Mouse (Mus musculus): ENCODE measurements around the gene BC030870. TPM values are rescaled to one million over a fixed set of nuclear protein-coding genes. Genes with fewer than 3 reads are reported as not detected.
A peak's percentile ranks its signal among the peaks of the same experiment; 100 is the strongest.

Gene BC030870
- polyA plus RNA-seq, 1 experiment from 2014 or later: not detected

DNA sequence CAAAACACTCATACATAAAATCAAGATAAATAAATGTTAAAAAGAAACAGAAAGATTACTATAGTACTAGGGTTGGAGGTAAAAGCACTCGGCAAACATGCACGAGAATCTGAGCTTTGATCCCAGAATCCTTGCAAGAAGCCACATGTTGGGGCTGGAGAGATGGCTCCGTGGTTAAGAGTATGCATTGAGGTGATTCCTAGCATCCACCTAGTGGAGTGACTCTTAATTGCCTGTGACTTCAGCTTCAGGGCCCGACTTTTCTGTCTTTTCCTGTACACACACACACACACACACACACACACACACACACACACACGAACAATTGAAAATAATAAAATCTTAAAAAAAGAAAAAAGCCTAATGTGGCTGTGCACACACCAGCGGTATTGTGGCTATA, 20.4 kb downstream of the BC030870 start:
- Histone ChIP-seq H3K36me3 (no peaks in the 10 kb centered on the region), H3K27me3 (replicated peaks) (no peaks in the 10 kb centered on the region), H3K4me1 (no peaks in the 10 kb centered on the region), H3K9me3 (replicated peaks) (no peaks in the 10 kb centered on the region), H3K4me3 (replicated peaks) (no peak overlapping the region), H3K4me2 (no peak overlapping the region), H3K27ac (replicated peaks) (no peak overlapping the region), H3K9ac (replicated peaks) (no peak overlapping the region)
- WGBS: 82% methylated on average over 6 of the region's 6 CpGs
- ATAC-seq (ENCODE audit: low FRiP score): no peak

- no peak overlapping the region for H3K4me2 ChIP-seq
- no peaks in the 10 kb centered on the region for H3K4me1 ChIP-seq
- H3K27me3 ChIP-seq (replicated peaks): no peaks in the 10 kb centered on the region
- no peak for ATAC-seq (ENCODE audit: low FRiP score)
- H3K4me3 ChIP-seq (replicated peaks): no peak overlapping the region
- H3K36me3 ChIP-seq: no peaks in the 10 kb centered on the region
- no peak overlapping the region for H3K27ac ChIP-seq (replicated peaks)
- H3K9me3 ChIP-seq (replicated peaks): no peaks in the 10 kb centered on the region
- H3K9ac ChIP-seq (replicated peaks): no peak overlapping the region
- WGBS: 94% methylated on average over 25 of the region's 25 CpGs
Observed at GRCm38 (mm10) chr8:65107936-65108718, 21.2 kb downstream of the BC030870 start.

GRCm38 (mm10) chr8:65104041-65104440, 25.3 kb downstream of the BC030870 start:
- H3K9me3 ChIP-seq (replicated peaks): no peaks in the 10 kb centered on the region
- no peak overlapping the region for H3K4me2 ChIP-seq
- H3K27ac ChIP-seq (replicated peaks): no peak overlapping the region
- no peak for ATAC-seq (ENCODE audit: low FRiP score)
- H3K4me1 ChIP-seq: no peaks in the 10 kb centered on the region
- no peak overlapping the region for H3K9ac ChIP-seq (replicated peaks)
- no peaks in the 10 kb centered on the region for H3K27me3 ChIP-seq (replicated peaks)
- no peaks in the 10 kb centered on the region for H3K36me3 ChIP-seq
- 63% methylated on average over 4 of the region's 4 CpGs for WGBS
- H3K4me3 ChIP-seq (replicated peaks): no peak overlapping the region

DNA sequence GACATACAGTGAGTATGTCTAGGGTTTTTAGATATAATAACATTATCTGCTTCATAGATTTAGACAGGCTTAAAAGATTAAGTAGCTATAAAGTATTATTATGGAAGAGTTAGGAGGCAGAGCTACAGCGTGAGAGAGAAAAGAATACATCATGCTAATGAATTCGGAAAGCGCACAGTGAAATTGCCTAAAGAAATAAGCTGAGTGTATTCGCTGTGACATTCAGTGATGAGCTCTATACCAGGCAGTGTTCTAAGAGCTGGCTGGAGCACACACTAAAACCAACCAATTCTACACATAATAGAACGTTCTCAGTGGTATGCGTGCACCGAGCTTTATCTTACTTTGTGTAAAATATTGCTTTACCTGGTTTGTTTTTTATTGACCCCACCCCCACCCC, 25.7 kb downstream of the BC030870 start:
- Histone ChIP-seq H3K4me1 (no peaks in the 10 kb centered on the region), H3K9ac (replicated peaks) (no peak overlapping the region), H3K27ac (replicated peaks) (no peak overlapping the region), H3K36me3 (no peaks in the 10 kb centered on the region), H3K9me3 (replicated peaks) (no peaks in the 10 kb centered on the region), H3K4me2 (no peak overlapping the region), H3K27me3 (replicated peaks) (no peaks in the 10 kb centered on the region), H3K4me3 (replicated peaks) (no peak overlapping the region)
- WGBS: 64% methylated on average over 7 of the region's 7 CpGs
- ATAC-seq (ENCODE audit: low FRiP score): peak; percentile 50; the same call in 1 of the 2 replicates

GRCm38 (mm10) chr8:65099735-65100134, 29.6 kb downstream of the BC030870 start:
- H3K27ac ChIP-seq (replicated peaks): no peak overlapping the region
- no peaks in the 10 kb centered on the region for H3K27me3 ChIP-seq (replicated peaks)
- H3K9ac ChIP-seq (replicated peaks): no peak overlapping the region
- no peaks in the 10 kb centered on the region for H3K9me3 ChIP-seq (replicated peaks)
- WGBS: 67% methylated on average over 3 of the region's 3 CpGs
- H3K4me1 ChIP-seq: no peaks in the 10 kb centered on the region
- H3K4me3 ChIP-seq (replicated peaks): no peak overlapping the region
- H3K4me2 ChIP-seq: no peak overlapping the region
- ATAC-seq (ENCODE audit: low FRiP score): no peak
- H3K36me3 ChIP-seq: no peaks in the 10 kb centered on the region

- 68% methylated on average over 7 of the region's 7 CpGs for WGBS
Observed at GRCm38 (mm10) chr8:65097760-65098415, 31.5 kb downstream of the BC030870 start.

GRCm38 (mm10) chr8:65089781-65090180, 39.6 kb downstream of the BC030870 start:
- Histone ChIP-seq H3K9ac (replicated peaks) (no peak overlapping the region), H3K36me3 (no peaks in the 10 kb centered on the region), H3K4me1 (0 out of 2 replicates have a peak, but pooled peaks cover 3% of the 10 kb centered on the region), H3K9me3 (replicated peaks) (no peaks in the 10 kb centered on the region), H3K27me3 (replicated peaks) (no peaks in the 10 kb centered on the region), H3K4me3 (replicated peaks) (no peak overlapping the region), H3K4me2 (no peak overlapping the region), H3K27ac (replicated peaks) (no peak overlapping the region)
- 19% methylated on average over 7 of the region's 7 CpGs for WGBS
- no peak for ATAC-seq (ENCODE audit: low FRiP score)

More at GRCm38 (mm10) chr8:65097760-65098415, 31.5 kb downstream of the BC030870 start:
- no peaks in the 10 kb centered on the region for H3K27me3 ChIP-seq (replicated peaks)
- no peaks in the 10 kb centered on the region for H3K4me1 ChIP-seq
- H3K9ac ChIP-seq (replicated peaks): no peak overlapping the region
- H3K27ac ChIP-seq (replicated peaks): no peak overlapping the region
- no peaks in the 10 kb centered on the region for H3K9me3 ChIP-seq (replicated peaks)
- H3K4me3 ChIP-seq (replicated peaks): no peak overlapping the region
- no peak overlapping the region for H3K4me2 ChIP-seq
- no peaks in the 10 kb centered on the region for H3K36me3 ChIP-seq
- no peak for ATAC-seq (ENCODE audit: low FRiP score)

DNA sequence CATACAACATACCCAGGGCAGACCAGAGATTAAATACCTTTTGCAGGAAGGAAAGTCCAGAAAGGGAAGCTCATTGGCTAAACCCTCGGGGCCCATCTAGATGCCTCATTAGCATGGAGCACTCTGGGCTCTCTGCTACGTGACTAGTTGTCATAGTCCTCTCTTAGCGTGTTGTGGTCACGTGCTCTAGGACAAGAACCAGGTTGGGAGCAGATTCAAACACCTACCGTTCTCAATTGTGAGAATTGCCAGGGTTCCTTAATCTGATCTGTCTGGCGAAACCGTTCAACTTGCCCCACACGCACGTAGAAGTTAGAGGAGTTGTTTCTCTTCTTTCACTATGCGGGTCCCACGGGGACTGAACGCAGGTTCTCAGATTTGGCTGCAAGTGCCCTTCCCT, 41.2 kb downstream of the BC030870 start:
- no peak overlapping the region for H3K27ac ChIP-seq (replicated peaks)

DNA sequence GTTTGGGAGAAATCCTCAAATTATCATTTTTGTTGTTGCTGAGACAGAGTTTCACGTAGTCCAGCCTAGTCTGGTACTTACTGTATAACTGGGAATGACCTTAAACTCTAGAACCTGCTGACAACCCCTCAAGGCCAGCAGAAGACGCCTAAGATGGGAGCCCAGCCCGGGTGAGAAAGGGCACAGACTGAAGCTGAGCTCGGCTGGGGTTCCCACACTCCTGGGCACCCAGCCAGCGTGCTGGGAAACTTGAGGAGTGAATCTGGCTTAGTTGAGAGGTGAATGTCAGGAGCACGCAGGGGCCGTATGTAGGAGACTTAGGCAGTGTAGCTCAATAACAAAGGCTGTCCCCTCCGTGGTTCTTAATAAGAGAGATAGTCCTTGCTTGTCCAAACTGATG, 41.7 kb downstream of the BC030870 start:
- H3K27me3 ChIP-seq (replicated peaks): no peaks in the 10 kb centered on the region
- H3K4me3 ChIP-seq (replicated peaks): no peak overlapping the region
- ATAC-seq (ENCODE audit: low FRiP score): no peak
- H3K9ac ChIP-seq (replicated peaks): no peak overlapping the region
- H3K36me3 ChIP-seq: no peaks in the 10 kb centered on the region
- H3K4me2 ChIP-seq: no peak overlapping the region
- 75% methylated on average over 8 of the region's 8 CpGs for WGBS
- no peak overlapping the region for H3K27ac ChIP-seq (replicated peaks)
- 0 out of 2 replicates have a peak, but pooled peaks cover 3% of the 10 kb centered on the region for H3K4me1 ChIP-seq
- no peaks in the 10 kb centered on the region for H3K9me3 ChIP-seq (replicated peaks)

More for the DNA sequence above, 41.2 kb downstream of the BC030870 start:
- H3K9me3 ChIP-seq (replicated peaks): no peaks in the 10 kb centered on the region
- H3K4me3 ChIP-seq (replicated peaks): no peak overlapping the region
- no peaks in the 10 kb centered on the region for H3K36me3 ChIP-seq
- H3K4me2 ChIP-seq: no peak overlapping the region
- H3K27me3 ChIP-seq (replicated peaks): no peaks in the 10 kb centered on the region
- 0 out of 2 replicates have a peak, but pooled peaks cover 3% of the 10 kb centered on the region for H3K4me1 ChIP-seq
- no peak for ATAC-seq (ENCODE audit: low FRiP score)
- WGBS: 90% methylated on average over 12 of the region's 12 CpGs
- no peak overlapping the region for H3K9ac ChIP-seq (replicated peaks)

DNA sequence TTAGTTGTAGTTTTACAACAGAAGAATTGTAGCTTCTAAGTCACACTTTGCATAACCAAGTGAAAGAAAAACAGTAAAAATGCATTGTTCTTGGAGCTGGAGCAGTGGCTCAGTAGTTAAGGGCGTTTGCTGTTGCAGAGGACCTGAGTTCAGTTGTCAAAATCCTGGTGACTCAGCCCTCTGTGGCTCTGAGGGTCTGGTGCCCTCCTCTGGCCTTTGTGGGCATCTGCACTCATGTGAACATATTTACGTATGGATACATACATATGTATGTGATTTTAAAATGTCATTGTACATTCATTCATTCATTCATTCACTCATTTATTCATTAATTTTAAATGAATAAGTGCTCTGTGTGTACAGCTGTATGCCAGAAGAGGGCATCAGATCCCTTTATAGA, 43.7 kb downstream of the BC030870 start:
- Histone ChIP-seq H3K4me3 (replicated peaks) (no peak overlapping the region), H3K9ac (replicated peaks) (no peak overlapping the region), H3K27me3 (replicated peaks) (no peaks in the 10 kb centered on the region), H3K9me3 (replicated peaks) (no peaks in the 10 kb centered on the region), H3K4me2 (no peak overlapping the region), H3K4me1 (0 out of 2 replicates have a peak, but pooled peaks cover 3% of the 10 kb centered on the region), H3K27ac (replicated peaks) (no peak overlapping the region), H3K36me3 (no peaks in the 10 kb centered on the region)
- no peak for ATAC-seq (ENCODE audit: low FRiP score)
- 78% methylated on average over 2 of the region's 2 CpGs for WGBS

GRCm38 (mm10) chr8:65080731-65081130, 48.6 kb downstream of the BC030870 start:
- H3K4me2 ChIP-seq: no peak overlapping the region
- no peak overlapping the region for H3K27ac ChIP-seq (replicated peaks)
- no peak overlapping the region for H3K4me3 ChIP-seq (replicated peaks)
- no peaks in the 10 kb centered on the region for H3K9me3 ChIP-seq (replicated peaks)
- no peaks in the 10 kb centered on the region for H3K27me3 ChIP-seq (replicated peaks)
- no peak overlapping the region for H3K9ac ChIP-seq (replicated peaks)
- WGBS: 85% methylated on average over 9 of the region's 9 CpGs
- no peaks in the 10 kb centered on the region for H3K4me1 ChIP-seq
- H3K36me3 ChIP-seq: no peaks in the 10 kb centered on the region
- ATAC-seq (ENCODE audit: low FRiP score): no peak

DNA sequence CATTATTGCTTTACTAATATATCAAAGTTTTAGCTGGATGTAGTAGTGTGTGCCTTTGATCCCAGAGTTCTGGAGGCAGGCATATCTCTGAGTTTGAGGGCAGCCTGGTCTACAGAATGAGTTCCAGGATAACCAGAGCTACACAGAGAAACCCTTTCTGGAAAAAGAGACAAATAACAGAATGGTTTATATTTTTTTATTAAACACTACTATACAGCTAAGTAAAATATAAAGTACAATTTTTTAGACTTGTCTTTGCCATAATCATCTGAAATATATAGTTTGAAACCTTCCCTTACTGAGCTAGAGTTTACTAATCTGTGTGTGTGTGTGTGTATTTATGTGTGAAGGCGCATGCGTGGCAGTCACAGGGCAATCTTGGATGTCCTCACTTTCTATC, 54.6 kb downstream of the BC030870 start, which contains the start of gene Gm10663:
Gene Gm10663 (plus strand): TSS at position 301 of the 400 bp plus-strand sequence.
- Histone ChIP-seq H3K9me3 (replicated peaks) (no peaks in the 10 kb centered on the region), H3K4me3 (replicated peaks) (no peak within 1 kb of the TSS), H3K9ac (replicated peaks) (no peak within 1 kb of the TSS), H3K4me2 (no peak within 1 kb of the TSS), H3K27me3 (replicated peaks) (no peaks in the 10 kb centered on the region), H3K27ac (replicated peaks) (no peak within 1 kb of the TSS), H3K36me3 (no peaks in the 10 kb centered on the region), H3K4me1 (no peaks in the 10 kb centered on the region)
- 88% methylated on average over 2 of the region's 2 CpGs for WGBS
- no peak for ATAC-seq (ENCODE audit: low FRiP score)
